Mouse (Mus musculus): ENCODE measurements at regions not wholly inside any gene's neighbourhood (a gene's known extent, or its start where the extent isn't known, plus 50 kb on each side); places are given as distances from the start of the nearest gene placed in this dataset.

Small RNA genes lying in the stretch of these regions (microRNA-seq; reads per million reads assigned to microRNA genes)
- 0 reads per million in 2 experiments for gene Gm24973
